Mouse (Mus musculus): ENCODE data around the gene Mybphl. TPM values are rescaled to one million over a fixed set of nuclear protein-coding genes. Genes with fewer than 3 reads are reported as not detected.

Gene Mybphl
- polyA plus RNA-seq (2016; fragmentation: Nextera tagmentation; extraction: Ambion mirVana): 35.1 and 39.8 TPM in 2 replicates

- Histone ChIP-seq H3K27me3 (replicated peaks) (no peaks in the 10 kb centered on the region), H3K9me3 (replicated peaks) (no peaks in the 10 kb centered on the region), H3K36me3 (no peaks in the 10 kb centered on the region), H3K27ac (ENCODE audit: poor library complexity, severe bottlenecking) (peak within 1 kb of the TSS; percentile 82), H3K4me3 (peak within 1 kb of the TSS; percentile 23), H3K9ac (peak within 1 kb of the TSS; percentile 35; the same call in 1 of the 2 replicates), H3K4me2 (peak within 1 kb of the TSS; percentile 49), H3K4me1 (replicated peaks) (peaks cover 76% of the 10 kb centered on the region)
- ATAC-seq (ENCODE audit: insufficient number of reproducible peaks, low FRiP score): peak; percentile 62
- 34% methylated on average over 9 of the region's 9 CpGs for WGBS
These were observed at the start of gene Mybphl for GRCm38 (mm10) chr3:108364270-108364995. Gene Mybphl (plus strand): TSS chr3:108364911.

DNA sequence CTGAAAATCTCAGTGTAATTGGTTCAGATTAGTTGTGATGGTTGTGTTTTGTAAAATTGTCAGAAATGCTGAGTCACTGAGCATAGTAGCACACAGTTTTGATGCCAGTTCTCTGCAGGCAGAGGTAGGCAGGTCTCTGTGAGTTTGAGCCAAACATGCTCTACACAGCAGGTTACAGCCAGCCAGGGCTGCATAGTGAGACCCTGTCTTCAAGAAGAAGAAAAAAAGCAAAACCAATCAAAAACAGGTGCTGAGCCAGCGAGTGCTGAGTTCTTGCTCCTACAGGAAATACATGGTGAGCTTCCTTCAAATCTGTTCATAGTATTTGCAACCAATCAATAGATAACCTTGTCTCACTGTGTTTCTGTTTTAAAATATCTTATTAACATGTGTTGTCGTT lies 46.2 kb upstream of the Mybphl start:
- Histone ChIP-seq H3K27ac (ENCODE audit: poor library complexity, severe bottlenecking) (no peak overlapping the region), H3K36me3 (peaks cover 8% of the 10 kb centered on the region), H3K9me3 (replicated peaks) (no peaks in the 10 kb centered on the region), H3K4me3 (no peak overlapping the region), H3K9ac (no peak overlapping the region), H3K27me3 (replicated peaks) (no peaks in the 10 kb centered on the region), H3K4me2 (no peak overlapping the region), H3K4me1 (replicated peaks) (peaks cover 34% of the 10 kb centered on the region)
- no peak for ATAC-seq (ENCODE audit: insufficient number of reproducible peaks, low FRiP score)
- 51% methylated on average over 2 of the region's 2 CpGs for WGBS

GRCm38 (mm10) chr3:108321671-108322070 lies 43.0 kb upstream of the Mybphl start:
- H3K27me3 ChIP-seq (replicated peaks): no peaks in the 10 kb centered on the region
- H3K4me3 ChIP-seq: no peak overlapping the region
- H3K9me3 ChIP-seq (replicated peaks): no peaks in the 10 kb centered on the region
- H3K4me1 ChIP-seq (replicated peaks): peaks cover 49% of the 10 kb centered on the region
- no peak overlapping the region for H3K27ac ChIP-seq (ENCODE audit: poor library complexity, severe bottlenecking)
- 51% methylated on average over 4 of the region's 4 CpGs for WGBS
- no peak overlapping the region for H3K4me2 ChIP-seq
- H3K9ac ChIP-seq: 0 out of 2 replicates have a peak overlapping the region, but pooled peaks have one; percentile 24
- ATAC-seq (ENCODE audit: insufficient number of reproducible peaks, low FRiP score): no peak
- peaks cover 17% of the 10 kb centered on the region for H3K36me3 ChIP-seq

DNA sequence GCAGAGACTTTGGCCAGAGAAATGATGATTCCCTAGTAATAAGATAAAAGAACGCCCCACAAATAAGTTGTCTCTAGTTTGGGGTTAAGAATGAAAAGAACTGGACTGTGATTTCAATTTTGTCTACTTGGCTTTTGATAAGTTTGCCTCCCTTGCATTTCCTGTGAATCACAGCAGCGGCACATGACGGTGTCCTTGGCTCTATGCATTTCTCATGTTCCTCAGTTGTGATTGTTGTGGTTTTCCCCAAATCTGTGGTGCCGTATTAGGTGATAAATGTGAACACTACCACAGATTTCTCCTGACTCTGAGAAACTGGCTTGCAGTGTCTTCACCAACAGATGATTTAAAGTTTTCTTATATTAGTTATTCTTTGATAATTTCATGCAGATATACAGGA lies 42.6 kb upstream of the Mybphl start:
- no peaks in the 10 kb centered on the region for H3K27me3 ChIP-seq (replicated peaks)
- no peak for ATAC-seq (ENCODE audit: insufficient number of reproducible peaks, low FRiP score)
- no peak overlapping the region for H3K9ac ChIP-seq
- 76% methylated on average over 4 of the region's 4 CpGs for WGBS
- peaks cover 20% of the 10 kb centered on the region for H3K36me3 ChIP-seq
- H3K27ac ChIP-seq (ENCODE audit: poor library complexity, severe bottlenecking): no peak overlapping the region
- H3K4me1 ChIP-seq (replicated peaks): peaks cover 53% of the 10 kb centered on the region
- H3K9me3 ChIP-seq (replicated peaks): no peaks in the 10 kb centered on the region
- H3K4me3 ChIP-seq: no peak overlapping the region
- H3K4me2 ChIP-seq: no peak overlapping the region

DNA sequence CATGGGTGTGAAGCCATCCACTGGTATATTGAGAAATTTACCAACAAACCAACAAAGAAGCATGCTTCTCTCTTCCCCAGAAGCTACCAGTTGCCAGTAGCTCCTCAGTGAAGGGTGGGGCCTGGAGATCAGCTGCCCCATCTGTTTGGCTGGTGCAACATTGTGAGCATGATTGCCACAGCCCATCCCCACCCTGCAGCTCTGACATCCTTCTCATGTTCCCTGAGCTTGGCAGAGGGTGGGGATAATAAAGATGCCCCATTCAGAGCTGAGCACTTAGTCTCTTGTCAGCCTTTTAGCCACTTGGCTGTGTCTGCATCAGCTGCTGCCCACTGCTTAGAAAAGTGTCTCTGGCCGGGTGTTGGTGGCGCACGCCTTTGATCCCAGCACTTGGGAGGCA lies 41.7 kb upstream of the Mybphl start:
- ATAC-seq (ENCODE audit: insufficient number of reproducible peaks, low FRiP score): no peak
- Histone ChIP-seq H3K27ac (ENCODE audit: poor library complexity, severe bottlenecking) (no peak overlapping the region), H3K9ac (no peak overlapping the region), H3K4me3 (no peak overlapping the region), H3K9me3 (replicated peaks) (no peaks in the 10 kb centered on the region), H3K36me3 (peaks cover 24% of the 10 kb centered on the region), H3K27me3 (replicated peaks) (no peaks in the 10 kb centered on the region), H3K4me2 (no peak overlapping the region), H3K4me1 (replicated peaks) (peaks cover 60% of the 10 kb centered on the region)
- WGBS: 93% methylated on average over 3 of the region's 3 CpGs

GRCm38 (mm10) chr3:108324837-108325236 lies 39.9 kb upstream of the Mybphl start:
- Histone ChIP-seq H3K9ac (no peak overlapping the region), H3K4me1 (replicated peaks) (peaks cover 58% of the 10 kb centered on the region), H3K4me3 (no peak overlapping the region), H3K4me2 (no peak overlapping the region), H3K27me3 (replicated peaks) (no peaks in the 10 kb centered on the region), H3K9me3 (replicated peaks) (no peaks in the 10 kb centered on the region), H3K27ac (ENCODE audit: poor library complexity, severe bottlenecking) (no peak overlapping the region), H3K36me3 (peaks cover 28% of the 10 kb centered on the region)
- ATAC-seq (ENCODE audit: insufficient number of reproducible peaks, low FRiP score): no peak
- 78% methylated on average over 4 of the region's 4 CpGs for WGBS

DNA sequence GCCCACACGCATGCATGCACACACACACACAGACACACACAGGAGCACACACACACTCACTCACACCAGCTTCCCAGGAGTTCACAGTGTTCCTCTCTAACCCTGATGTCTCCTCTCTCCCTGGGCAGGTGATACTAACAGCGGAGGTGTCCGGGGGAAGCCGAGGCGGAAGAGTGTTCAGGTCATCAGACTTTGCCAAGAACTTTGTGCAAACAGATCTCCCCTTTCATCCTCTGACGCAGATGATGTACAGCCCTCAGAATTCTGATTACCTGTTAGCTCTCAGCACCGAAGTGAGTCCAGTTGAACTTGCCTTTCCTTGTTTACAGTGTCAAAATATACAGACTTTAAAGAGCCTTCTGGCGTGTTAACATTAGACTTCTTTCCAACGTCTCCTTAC lies 39.2 kb upstream of the Mybphl start:
- ATAC-seq (ENCODE audit: insufficient number of reproducible peaks, low FRiP score): no peak
- H3K9me3 ChIP-seq (replicated peaks): no peaks in the 10 kb centered on the region
- H3K4me1 ChIP-seq (replicated peaks): peaks cover 51% of the 10 kb centered on the region
- H3K27me3 ChIP-seq (replicated peaks): no peaks in the 10 kb centered on the region
- no peak overlapping the region for H3K9ac ChIP-seq
- no peak overlapping the region for H3K27ac ChIP-seq (ENCODE audit: poor library complexity, severe bottlenecking)
- no peak overlapping the region for H3K4me3 ChIP-seq
- WGBS: 89% methylated on average over 9 of the region's 9 CpGs
- H3K4me2 ChIP-seq: no peak overlapping the region
- peaks cover 33% of the 10 kb centered on the region for H3K36me3 ChIP-seq

GRCm38 (mm10) chr3:108327275-108327674 lies 37.4 kb upstream of the Mybphl start:
- no peaks in the 10 kb centered on the region for H3K9me3 ChIP-seq (replicated peaks)
- no peak for ATAC-seq (ENCODE audit: insufficient number of reproducible peaks, low FRiP score)
- peaks cover 35% of the 10 kb centered on the region for H3K4me1 ChIP-seq (replicated peaks)
- H3K27me3 ChIP-seq (replicated peaks): no peaks in the 10 kb centered on the region
- 70% methylated on average over 8 of the region's 8 CpGs for WGBS
- no peak overlapping the region for H3K4me3 ChIP-seq
- no peak overlapping the region for H3K9ac ChIP-seq
- no peak overlapping the region for H3K4me2 ChIP-seq
- H3K27ac ChIP-seq (ENCODE audit: poor library complexity, severe bottlenecking): no peak overlapping the region
- H3K36me3 ChIP-seq: peaks cover 49% of the 10 kb centered on the region

- peak overlapping the region; percentile 23; the same call in 1 of the 2 replicates for H3K4me2 ChIP-seq
- H3K36me3 ChIP-seq: peaks cover 55% of the 10 kb centered on the region
- H3K4me1 ChIP-seq (replicated peaks): peaks cover 35% of the 10 kb centered on the region
- no peak overlapping the region for H3K4me3 ChIP-seq
- peak overlapping the region; percentile 74 for H3K27ac ChIP-seq (ENCODE audit: poor library complexity, severe bottlenecking)
- WGBS: 68% methylated on average over 3 of the region's 3 CpGs
- H3K27me3 ChIP-seq (replicated peaks): no peaks in the 10 kb centered on the region
- no peaks in the 10 kb centered on the region for H3K9me3 ChIP-seq (replicated peaks)
- ATAC-seq (ENCODE audit: insufficient number of reproducible peaks, low FRiP score): no peak
- H3K9ac ChIP-seq: no peak overlapping the region
These were observed 36.8 kb upstream of the Mybphl start for GRCm38 (mm10) chr3:108327916-108328315.

DNA sequence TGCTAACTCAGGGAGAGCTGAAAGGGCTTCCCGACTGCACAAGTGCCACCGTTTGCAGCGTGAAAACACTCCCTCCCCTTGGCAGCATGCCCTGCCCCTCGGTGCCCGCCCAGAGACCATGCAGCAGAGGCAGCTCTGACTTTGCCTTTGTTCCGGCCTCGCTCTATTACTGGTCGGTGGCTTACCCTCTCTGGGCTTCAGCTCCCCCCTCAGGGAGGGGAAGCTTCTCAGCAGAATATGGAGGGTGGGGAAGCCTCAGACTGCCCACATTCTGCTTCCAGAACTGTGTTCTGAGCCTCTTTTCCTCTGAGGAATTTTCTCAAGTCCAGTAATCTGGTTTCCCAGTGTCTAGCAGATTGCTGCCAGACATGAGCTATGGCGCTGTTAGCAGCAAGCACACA lies 36.3 kb upstream of the Mybphl start:
- Histone ChIP-seq H3K36me3 (peaks cover 59% of the 10 kb centered on the region), H3K27me3 (replicated peaks) (no peaks in the 10 kb centered on the region), H3K4me2 (peak overlapping the region; percentile 23; the same call in 1 of the 2 replicates), H3K27ac (ENCODE audit: poor library complexity, severe bottlenecking) (peak overlapping the region; percentile 74), H3K4me3 (no peak overlapping the region), H3K9ac (no peak overlapping the region), H3K4me1 (replicated peaks) (peaks cover 35% of the 10 kb centered on the region), H3K9me3 (replicated peaks) (no peaks in the 10 kb centered on the region)
- WGBS: 37% methylated on average over 9 of the region's 9 CpGs
- peak; percentile 45; the same call in 1 of the 2 replicates for ATAC-seq (ENCODE audit: insufficient number of reproducible peaks, low FRiP score)

- Histone ChIP-seq H3K4me2 (no peak overlapping the region), H3K27ac (ENCODE audit: poor library complexity, severe bottlenecking) (no peak overlapping the region), H3K36me3 (peaks cover 67% of the 10 kb centered on the region), H3K4me1 (replicated peaks) (peaks cover 21% of the 10 kb centered on the region), H3K4me3 (no peak overlapping the region), H3K9me3 (replicated peaks) (no peaks in the 10 kb centered on the region), H3K9ac (no peak overlapping the region), H3K27me3 (replicated peaks) (no peaks in the 10 kb centered on the region)
- WGBS: 91% methylated on average over 6 of the region's 6 CpGs
- ATAC-seq (ENCODE audit: insufficient number of reproducible peaks, low FRiP score): no peak
These were observed 33.9 kb upstream of the Mybphl start for GRCm38 (mm10) chr3:108330812-108331211.

GRCm38 (mm10) chr3:108336878-108337277 lies 27.8 kb upstream of the Mybphl start:
- H3K4me3 ChIP-seq: no peak overlapping the region
- H3K27me3 ChIP-seq (replicated peaks): no peaks in the 10 kb centered on the region
- peaks cover 80% of the 10 kb centered on the region for H3K36me3 ChIP-seq
- H3K27ac ChIP-seq (ENCODE audit: poor library complexity, severe bottlenecking): no peak overlapping the region
- no peak overlapping the region for H3K4me2 ChIP-seq
- no peaks in the 10 kb centered on the region for H3K4me1 ChIP-seq (replicated peaks)
- 90% methylated on average over 5 of the region's 5 CpGs for WGBS
- no peak overlapping the region for H3K9ac ChIP-seq
- no peaks in the 10 kb centered on the region for H3K9me3 ChIP-seq (replicated peaks)
- ATAC-seq (ENCODE audit: insufficient number of reproducible peaks, low FRiP score): no peak
